Mouse (Mus musculus) ES-Bruce4 (cell line): Measurements from ENCODE around the gene Hoxb3.

ENCODE experiments used
- CTCF ChIP-seq: IDR thresholded peaks from one replicate; pipeline ENCODE4 v1.8.1; 2011; ENCODE audit warnings: low read depth, low read length
- EP300 ChIP-seq: IDR thresholded peaks from 2 replicates; pipeline ENCODE4 v1.6.1; 2011; ENCODE audit warnings: low read depth, low read length; ENCODE audit not compliant: insufficient read depth
- POLR2A ChIP-seq: IDR thresholded peaks from one replicate; pipeline ENCODE4 v1.8.1; 2011; ENCODE audit warnings: low read length; ENCODE audit not compliant: insufficient read depth

DNA sequence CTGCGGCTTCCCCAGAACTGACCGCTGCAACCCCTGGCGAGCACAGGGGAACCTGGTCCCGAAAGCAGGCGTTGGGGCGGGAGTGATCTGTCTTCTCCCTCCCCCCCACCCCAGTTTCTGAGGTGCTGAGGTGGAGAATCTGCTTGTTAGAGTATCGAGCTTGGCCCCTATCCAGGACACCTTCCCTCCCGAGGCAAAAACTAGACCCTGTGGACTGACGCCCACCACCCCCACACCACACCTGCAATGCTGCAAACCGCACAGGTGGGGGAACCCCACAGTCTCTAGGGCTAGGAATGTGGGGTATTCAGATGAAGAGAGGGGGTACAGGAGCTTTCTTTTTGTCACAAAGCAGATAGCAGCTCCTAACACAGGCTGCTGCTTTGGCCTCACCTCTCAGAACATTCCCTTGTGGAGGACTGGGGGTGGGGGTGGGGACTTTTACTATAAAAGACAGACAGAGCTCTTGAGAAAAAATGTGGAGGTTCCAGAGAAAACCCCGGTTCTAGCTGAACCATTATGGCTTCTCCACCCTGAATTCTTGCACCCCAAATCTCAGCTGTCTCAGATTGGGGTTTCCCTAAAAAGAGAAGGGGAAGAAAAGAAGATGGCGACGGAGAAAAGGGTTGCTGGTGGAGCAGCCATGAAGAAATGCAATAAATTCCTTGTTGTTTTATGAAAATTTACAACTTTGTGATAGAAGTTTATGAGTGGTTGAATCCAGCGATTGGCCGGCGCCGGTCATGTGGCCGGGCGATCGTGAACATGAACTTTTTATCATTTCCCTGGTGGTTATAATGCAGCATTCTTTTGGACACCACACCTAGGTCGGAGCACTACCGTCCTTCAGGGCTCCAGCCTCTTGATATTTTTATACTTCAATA lies 31.2 kb upstream of the Hoxb3 start, which contains the start of gene Hoxb6:
- TF ChIP-seq POLR2A (no peak), CTCF (no peak), EP300 (no peak)
